Mouse (Mus musculus): ENCODE data around the gene Nrarp.

Gene Nrarp

GRCm38 (mm10) chr2:25180478-25180903, at the start of gene Nrarp:
Gene Nrarp (plus strand): TSS chr2:25180758.
- peak; percentile 84 for DNase-seq (ENCODE audit: low spot score)

- DNase-seq (ENCODE audit: low spot score), result no peak
These were observed 49.0 kb upstream of the Nrarp start for GRCm38 (mm10) chr2:25131601-25132000.

- no peak for DNase-seq (ENCODE audit: low spot score)
These were observed 42.7 kb upstream of the Nrarp start for GRCm38 (mm10) chr2:25137832-25138231.

GRCm38 (mm10) chr2:25141185-25141584, 39.4 kb upstream of the Nrarp start:
- DNase-seq (ENCODE audit: low spot score), result no peak

GRCm38 (mm10) chr2:25141921-25142320, 38.6 kb upstream of the Nrarp start:
- no peak for DNase-seq (ENCODE audit: low spot score)

- DNase-seq (ENCODE audit: low spot score), result no peak
These were observed 35.2 kb upstream of the Nrarp start for GRCm38 (mm10) chr2:25145346-25145745.

- no peak for DNase-seq (ENCODE audit: low spot score)
These were observed 33.2 kb upstream of the Nrarp start for GRCm38 (mm10) chr2:25147398-25147797.

- DNase-seq (ENCODE audit: low spot score), result no peak
These were observed 32.7 kb upstream of the Nrarp start for GRCm38 (mm10) chr2:25147892-25148291.

GRCm38 (mm10) chr2:25149643-25150042, 30.9 kb upstream of the Nrarp start:
- DNase-seq (ENCODE audit: low spot score), result no peak

- no peak for DNase-seq (ENCODE audit: low spot score)
These were observed 29.1 kb upstream of the Nrarp start for GRCm38 (mm10) chr2:25151280-25151956.

GRCm38 (mm10) chr2:25156177-25156576, 24.4 kb upstream of the Nrarp start:
- DNase-seq (ENCODE audit: low spot score), result no peak

- no peak for DNase-seq (ENCODE audit: low spot score)
These were observed 23.6 kb upstream of the Nrarp start for GRCm38 (mm10) chr2:25156990-25157389.

- no peak for DNase-seq (ENCODE audit: low spot score)
These were observed 22.9 kb upstream of the Nrarp start for GRCm38 (mm10) chr2:25157655-25158054.

GRCm38 (mm10) chr2:25167481-25167880, 13.1 kb upstream of the Nrarp start:
- DNase-seq (ENCODE audit: low spot score), result no peak

- DNase-seq (ENCODE audit: low spot score), result no peak
These were observed 12.5 kb upstream of the Nrarp start for GRCm38 (mm10) chr2:25167919-25168664.

- DNase-seq (ENCODE audit: low spot score), result no peak
These were observed 11.9 kb upstream of the Nrarp start for GRCm38 (mm10) chr2:25168665-25168978.

GRCm38 (mm10) chr2:25169778-25170177, 10.8 kb upstream of the Nrarp start:
- DNase-seq (ENCODE audit: low spot score), result no peak

GRCm38 (mm10) chr2:25170326-25171100, 10.0 kb upstream of the Nrarp start:
- DNase-seq (ENCODE audit: low spot score), result no peak

- DNase-seq (ENCODE audit: low spot score), result no peak
These were observed 9.3 kb upstream of the Nrarp start for GRCm38 (mm10) chr2:25171101-25171768.

GRCm38 (mm10) chr2:25171769-25172153, 8.8 kb upstream of the Nrarp start:
- no peak for DNase-seq (ENCODE audit: low spot score)

GRCm38 (mm10) chr2:25172629-25173028, 7.9 kb upstream of the Nrarp start:
- no peak for DNase-seq (ENCODE audit: low spot score)

GRCm38 (mm10) chr2:25173821-25174220, 6.7 kb upstream of the Nrarp start:
- DNase-seq (ENCODE audit: low spot score), result no peak
